Mouse (Mus musculus) lung, postnatal 14 days (tissue): ENCODE results near the gene Map6d1.

Experiments
- DNase-seq: peaks from one replicate; pipeline ENCODE4 v3.0.0; 2021

Map6d1 gene

DNA sequence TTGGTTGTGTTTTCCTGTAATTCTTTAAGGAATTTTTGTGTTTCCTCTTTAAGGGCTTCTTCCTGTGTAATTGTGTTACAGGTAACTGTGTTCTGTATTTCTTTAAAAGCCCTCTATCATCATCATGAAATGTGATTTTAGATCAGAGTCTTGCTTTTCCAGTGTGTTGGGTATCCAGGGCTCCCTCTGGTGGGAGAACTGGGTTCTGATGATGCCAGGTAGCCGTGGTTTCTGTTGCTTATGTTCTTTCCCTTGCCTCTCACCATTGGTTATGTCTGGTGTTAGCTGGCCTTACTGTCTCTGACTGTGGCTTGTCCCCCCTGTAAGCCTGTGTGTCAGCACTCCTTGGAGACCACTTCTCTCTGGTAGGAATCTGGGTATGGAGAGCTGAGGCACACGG is 55.8 kb downstream of the Map6d1 start:
- DNase-seq, result peak; percentile 29
